Mouse (Mus musculus) forelimb bud, embryonic 11.5 days (tissue): ENCODE results near the gene Mcat.
"Not testable (repeated sequence)": the region's sequence is repeated elsewhere in the genome, so short reads cannot be mapped to it uniquely, and the experiment has no call there.

Source experiments
- DNase-seq: peaks from one replicate; pipeline ENCODE4 v3.0.0-alpha.2; 2012; ENCODE audit warnings: low read depth, low spot score

Gene Mcat

GRCm38 (mm10) chr15:83510805-83511405, 52.7 kb downstream of the Mcat start, which contains the start of gene Ttll1:
Ttll1 (minus strand) TSS chr15:83510893.
- DNase-seq = peak; percentile 93

GRCm38 (mm10) chr15:83509950-83510804, 53.4 kb downstream of the Mcat start:
- DNase-seq = no peak

- DNase-seq = not testable (repeated sequence)
Measured at GRCm38 (mm10) chr15:83501483-83501882, 62.1 kb downstream of the Mcat start.

GRCm38 (mm10) chr15:83500352-83500751, 63.2 kb downstream of the Mcat start:
- DNase-seq = no peak

- no peak for DNase-seq
Measured at GRCm38 (mm10) chr15:83499211-83499755, 64.3 kb downstream of the Mcat start.

GRCm38 (mm10) chr15:83497299-83497698, 66.3 kb downstream of the Mcat start:
- DNase-seq = no peak
